Mouse (Mus musculus): ENCODE measurements around the gene Cygb. TPM values are rescaled to one million over a fixed set of nuclear protein-coding genes. Genes with fewer than 3 reads are reported as not detected.

The Cygb gene
- total RNA-seq (2021), result 10 to 100 TPM; 39.9 TPM

- intact Hi-C loops (cut with DNase I), result no loop called here
- peak in 1 of 2 experiments; percentile 27 for DNase-seq (ENCODE audit: low spot score in 2 of 2)
Measured at GRCm38 (mm10) chr11:116654255-116654821, at the start of gene Cygb. Gene Cygb (minus strand): TSS chr11:116654313.

GRCm38 (mm10) chr11:116701377-116701841 lies 47.3 kb upstream of the Cygb start:
- DNase-seq (ENCODE audit: low spot score in 2 of 2), result no peak
- intact Hi-C loops (cut with DNase I), result no loop called here

GRCm38 (mm10) chr11:116697521-116697920 lies 43.4 kb upstream of the Cygb start:
- DNase-seq (ENCODE audit: low spot score in 2 of 2), result no peak
- intact Hi-C loops (cut with DNase I), result no loop called here

GRCm38 (mm10) chr11:116696426-116696825 lies 42.3 kb upstream of the Cygb start:
- DNase-seq (ENCODE audit: low spot score in 2 of 2), result no peak

GRCm38 (mm10) chr11:116695194-116695880 lies 41.2 kb upstream of the Cygb start:
- DNase-seq (ENCODE audit: low spot score in 2 of 2), result no peak
- intact Hi-C loops (cut with DNase I), result no loop called here

More at GRCm38 (mm10) chr11:116696426-116696825, 42.3 kb upstream of the Cygb start:
- intact Hi-C loops (cut with DNase I), result no loop called here

- no peak for DNase-seq (ENCODE audit: low spot score in 2 of 2)
- intact Hi-C loops (cut with DNase I), result no loop called here
Measured at GRCm38 (mm10) chr11:116694250-116695193, 40.4 kb upstream of the Cygb start.

- intact Hi-C loops (cut with DNase I), result no loop called here
- DNase-seq (ENCODE audit: low spot score in 2 of 2), result no peak
Measured at GRCm38 (mm10) chr11:116693899-116694249, 39.8 kb upstream of the Cygb start.

GRCm38 (mm10) chr11:116690701-116691575 lies 36.8 kb upstream of the Cygb start:
- DNase-seq (ENCODE audit: low spot score in 2 of 2), result no peak
- intact Hi-C loops (cut with DNase I), result no loop called here

- intact Hi-C loops (cut with DNase I), result loop anchor here (5.0 kb wide), 1 partner anchor 113 kb away; no protein-coding TSS in a partner anchor
- no peak for DNase-seq (ENCODE audit: low spot score in 2 of 2)
Measured at GRCm38 (mm10) chr11:116689622-116690021, 35.5 kb upstream of the Cygb start.

GRCm38 (mm10) chr11:116687897-116688296 lies 33.8 kb upstream of the Cygb start:
- DNase-seq (ENCODE audit: low spot score in 2 of 2), result no peak
- intact Hi-C loops (cut with DNase I), result loop anchor here (5.0 kb wide), 1 partner anchor 114 kb away; no protein-coding TSS in a partner anchor

- DNase-seq (ENCODE audit: low spot score in 2 of 2), result no peak
- intact Hi-C loops (cut with DNase I), result loop anchor here (5.0 kb wide), 1 partner anchor 117 kb away; no protein-coding TSS in a partner anchor
Measured at GRCm38 (mm10) chr11:116685729-116686128, 31.6 kb upstream of the Cygb start.

GRCm38 (mm10) chr11:116683777-116684176 lies 29.7 kb upstream of the Cygb start:
- no peak for DNase-seq (ENCODE audit: low spot score in 2 of 2)
- intact Hi-C loops (cut with DNase I), result no loop called here

- intact Hi-C loops (cut with DNase I), result no loop called here
- DNase-seq (ENCODE audit: low spot score in 2 of 2), result no peak
Measured at GRCm38 (mm10) chr11:116682501-116683144, 28.5 kb upstream of the Cygb start.

- intact Hi-C loops (cut with DNase I), result no loop called here
- no peak for DNase-seq (ENCODE audit: low spot score in 2 of 2)
Measured at GRCm38 (mm10) chr11:116681147-116681546, 27.0 kb upstream of the Cygb start.

- DNase-seq (ENCODE audit: low spot score in 2 of 2), result no peak
- intact Hi-C loops (cut with DNase I), result no loop called here
Measured at GRCm38 (mm10) chr11:116680321-116681091, 26.4 kb upstream of the Cygb start.

GRCm38 (mm10) chr11:116679148-116679547 lies 25.0 kb upstream of the Cygb start:
- no peak for DNase-seq (ENCODE audit: low spot score in 2 of 2)
- intact Hi-C loops (cut with DNase I), result no loop called here

- DNase-seq (ENCODE audit: low spot score in 2 of 2), result no peak
- intact Hi-C loops (cut with DNase I), result no loop called here
Measured at GRCm38 (mm10) chr11:116677711-116678441, 23.8 kb upstream of the Cygb start.
